Mouse (Mus musculus): Measurements from ENCODE around the gene Dpf3. TPM values are rescaled to one million over a fixed set of nuclear protein-coding genes. Genes with fewer than 3 reads are reported as not detected.

Dpf3 gene
- polyA plus RNA-seq, 1 experiment from 2014 or later, result 14.9 TPM

DNA sequence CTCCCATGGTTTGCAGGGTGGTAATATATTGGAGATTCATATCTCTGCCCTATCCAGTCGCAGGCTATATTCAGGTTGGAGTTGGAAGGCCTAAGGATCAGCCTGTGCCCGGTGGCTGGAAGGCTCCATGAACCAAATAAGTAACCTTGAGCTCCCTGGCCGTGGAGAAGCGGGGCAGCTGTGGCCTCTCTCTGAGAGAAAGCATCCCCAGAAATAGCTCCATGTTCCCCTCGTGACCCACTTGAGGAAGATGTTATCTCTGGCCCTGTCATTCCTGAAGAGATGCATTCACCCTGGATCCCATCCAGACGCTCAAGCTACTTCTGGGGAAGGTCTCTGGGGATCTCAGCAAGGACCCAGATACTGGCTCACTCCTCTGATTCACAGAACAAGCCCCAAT lies 134.9 kb downstream of the Dpf3 start:
- no peaks in the 10 kb centered on the region for H3K27me3 ChIP-seq
- no peaks in the 10 kb centered on the region; the same call in 1 of the 2 replicates for H3K4me1 ChIP-seq
- WGBS, result 66% methylated on average over 6 of the region's 6 CpGs
- H3K4me2 ChIP-seq, result no peak overlapping the region
- no peak overlapping the region for H3K4me3 ChIP-seq (replicated peaks)
- H3K27ac ChIP-seq, result no peak overlapping the region
- H3K36me3 ChIP-seq, result no peaks in the 10 kb centered on the region
- no peak for ATAC-seq (replicated peaks; ENCODE audit: low FRiP score)
- H3K9ac ChIP-seq, result no peak overlapping the region
- H3K9me3 ChIP-seq (replicated peaks), result no peaks in the 10 kb centered on the region

DNA sequence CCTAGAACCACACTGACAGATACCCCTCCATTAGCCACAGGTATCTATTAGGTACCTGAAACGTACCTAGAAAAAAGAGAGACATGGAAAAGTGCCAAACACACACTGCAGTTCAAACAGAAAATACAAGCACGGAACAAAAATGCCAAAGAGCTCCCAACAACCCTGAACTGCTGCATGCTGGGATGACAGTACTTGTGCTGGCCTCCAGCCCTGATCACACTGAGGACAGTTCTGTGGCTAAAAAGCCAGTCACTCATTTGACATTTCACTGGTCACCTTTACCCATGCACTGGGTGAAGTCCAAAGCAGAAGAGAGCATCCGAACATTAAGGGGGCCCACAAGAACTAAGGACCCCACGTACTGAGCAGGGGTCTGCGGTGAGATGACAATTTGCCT lies 137.8 kb downstream of the Dpf3 start:
- Histone ChIP-seq H3K9me3 (replicated peaks) (no peaks in the 10 kb centered on the region), H3K4me2 (no peak overlapping the region)
- 90% methylated on average over 5 of the region's 5 CpGs for WGBS

GRCm38 (mm10) chr12:83348246-83348645 lies 139.3 kb downstream of the Dpf3 start:
- no peaks in the 10 kb centered on the region for H3K9me3 ChIP-seq (replicated peaks)
- no peak for ATAC-seq (replicated peaks; ENCODE audit: low FRiP score)
- WGBS, result 67% methylated on average over 3 of the region's 3 CpGs
- H3K4me3 ChIP-seq (replicated peaks), result no peak overlapping the region
- no peak overlapping the region for H3K9ac ChIP-seq
- H3K4me2 ChIP-seq, result no peak overlapping the region
- no peaks in the 10 kb centered on the region for H3K36me3 ChIP-seq
- no peak overlapping the region for H3K27ac ChIP-seq
- H3K4me1 ChIP-seq, result no peaks in the 10 kb centered on the region; the same call in 1 of the 2 replicates
- no peaks in the 10 kb centered on the region for H3K27me3 ChIP-seq

More for the DNA sequence above, 137.8 kb downstream of the Dpf3 start:
- Histone ChIP-seq H3K4me3 (replicated peaks) (no peak overlapping the region), H3K27ac (no peak overlapping the region), H3K27me3 (no peaks in the 10 kb centered on the region), H3K4me1 (no peaks in the 10 kb centered on the region; the same call in 1 of the 2 replicates), H3K36me3 (no peaks in the 10 kb centered on the region), H3K9ac (no peak overlapping the region)
- ATAC-seq (replicated peaks; ENCODE audit: low FRiP score), result no peak

GRCm38 (mm10) chr12:83342875-83343185 lies 144.7 kb downstream of the Dpf3 start:
- no peak overlapping the region for H3K4me2 ChIP-seq
- H3K27ac ChIP-seq, result peak overlapping the region; percentile 27; the same call in 1 of the 2 replicates
- no peaks in the 10 kb centered on the region for H3K27me3 ChIP-seq
- no peak for ATAC-seq (replicated peaks; ENCODE audit: low FRiP score)
- no peak overlapping the region for H3K4me3 ChIP-seq (replicated peaks)
- H3K4me1 ChIP-seq, result peaks cover 16% of the 10 kb centered on the region
- H3K36me3 ChIP-seq, result no peaks in the 10 kb centered on the region
- H3K9ac ChIP-seq, result no peak overlapping the region
- no peaks in the 10 kb centered on the region for H3K9me3 ChIP-seq (replicated peaks)
- WGBS, result 62% methylated on average over 4 of the region's 4 CpGs

GRCm38 (mm10) chr12:83342035-83342874 lies 145.3 kb downstream of the Dpf3 start:
- 0 out of 2 replicates have a peak, but pooled peaks have one; percentile 29 for ATAC-seq (replicated peaks; ENCODE audit: low FRiP score)
- 43% methylated on average over 15 of the region's 15 CpGs for WGBS

GRCm38 (mm10) chr12:83340960-83341359 lies 146.6 kb downstream of the Dpf3 start:
- Histone ChIP-seq H3K27me3 (no peaks in the 10 kb centered on the region), H3K36me3 (no peaks in the 10 kb centered on the region), H3K4me2 (no peak overlapping the region), H3K4me1 (peaks cover 29% of the 10 kb centered on the region), H3K9ac (no peak overlapping the region), H3K4me3 (replicated peaks) (no peak overlapping the region), H3K27ac (no peak overlapping the region), H3K9me3 (replicated peaks) (no peaks in the 10 kb centered on the region)
- ATAC-seq (replicated peaks; ENCODE audit: low FRiP score), result no peak
- WGBS, result 94% methylated on average over 4 of the region's 4 CpGs

More at GRCm38 (mm10) chr12:83342035-83342874, 145.3 kb downstream of the Dpf3 start:
- Histone ChIP-seq H3K27ac (peak overlapping the region; percentile 54; the same call in 1 of the 2 replicates), H3K4me3 (replicated peaks) (no peak overlapping the region), H3K4me2 (no peak overlapping the region), H3K9me3 (replicated peaks) (no peaks in the 10 kb centered on the region), H3K9ac (no peak overlapping the region), H3K36me3 (no peaks in the 10 kb centered on the region), H3K4me1 (peaks cover 22% of the 10 kb centered on the region), H3K27me3 (no peaks in the 10 kb centered on the region)

- 86% methylated on average over 1 of the region's 1 CpGs for WGBS
- no peak for ATAC-seq (replicated peaks; ENCODE audit: low FRiP score)
- no peaks in the 10 kb centered on the region for H3K27me3 ChIP-seq
Observed at GRCm38 (mm10) chr12:83338345-83338744, 149.2 kb downstream of the Dpf3 start.

DNA sequence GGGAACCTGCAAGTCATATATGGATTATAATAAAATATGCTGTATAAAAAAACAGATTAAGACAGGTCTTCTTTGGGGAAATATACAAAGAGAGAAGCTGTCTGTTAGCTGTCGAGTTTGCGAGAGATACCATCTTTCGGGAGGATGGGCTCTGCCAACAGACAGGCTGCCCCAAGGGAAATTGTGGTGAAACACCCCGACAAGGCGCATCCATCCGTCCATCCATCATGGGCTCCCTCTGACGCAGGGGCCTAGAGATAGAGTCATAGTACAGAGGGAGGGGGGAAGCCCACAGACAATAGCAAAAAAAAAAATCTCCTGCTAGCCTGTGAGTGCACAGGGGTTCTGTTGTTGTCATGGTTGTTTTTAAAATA lies 149.8 kb downstream of the Dpf3 start:
- Histone ChIP-seq H3K36me3 (no peaks in the 10 kb centered on the region), H3K27ac (peak overlapping the region; percentile 27; the same call in 1 of the 2 replicates), H3K4me2 (peak overlapping the region; percentile 15; the same call in 1 of the 2 replicates), H3K4me1 (peaks cover 26% of the 10 kb centered on the region), H3K9ac (no peak overlapping the region), H3K9me3 (replicated peaks) (no peaks in the 10 kb centered on the region), H3K27me3 (no peaks in the 10 kb centered on the region), H3K4me3 (replicated peaks) (no peak overlapping the region)
- 34% methylated on average over 7 of the region's 7 CpGs for WGBS
- ATAC-seq (replicated peaks; ENCODE audit: low FRiP score), result no peak

More at GRCm38 (mm10) chr12:83338345-83338744, 149.2 kb downstream of the Dpf3 start:
- Histone ChIP-seq H3K9ac (no peak overlapping the region), H3K27ac (no peak overlapping the region), H3K36me3 (no peaks in the 10 kb centered on the region), H3K4me2 (no peak overlapping the region), H3K4me3 (replicated peaks) (no peak overlapping the region), H3K4me1 (peaks cover 29% of the 10 kb centered on the region), H3K9me3 (replicated peaks) (no peaks in the 10 kb centered on the region)

DNA sequence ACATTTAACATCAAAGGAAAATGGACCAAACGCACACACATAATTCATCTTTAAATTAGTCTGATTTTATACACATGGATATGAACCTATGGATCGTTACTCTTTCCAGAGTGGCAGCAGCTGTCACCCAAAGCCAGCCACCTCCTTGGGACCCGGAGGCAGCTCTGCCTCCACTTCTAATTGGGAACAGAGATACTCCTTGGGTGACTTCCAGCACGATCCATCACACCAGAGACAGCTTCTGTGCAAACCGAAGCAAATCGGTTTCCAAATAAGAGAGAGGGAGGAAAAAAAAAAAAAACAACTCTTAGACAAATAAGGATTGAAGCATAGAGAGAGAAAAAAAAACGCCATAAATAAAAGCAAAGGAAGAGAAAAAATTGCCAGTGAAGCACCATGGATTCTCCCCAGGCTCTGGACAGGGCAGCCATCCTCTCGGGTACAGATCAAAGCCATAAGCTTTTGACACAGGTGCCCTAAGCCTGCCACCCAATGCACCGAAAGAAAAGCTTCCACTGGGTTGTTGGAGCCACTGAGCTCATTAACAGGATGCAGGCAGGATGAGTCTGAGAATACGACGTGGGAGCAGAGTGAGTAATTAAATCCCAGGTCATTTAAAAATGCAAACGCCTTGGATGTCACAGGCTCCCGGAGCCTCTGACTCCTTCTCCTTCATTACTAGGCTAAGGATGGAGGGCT lies 150.3 kb downstream of the Dpf3 start:
- Histone ChIP-seq H3K4me3 (replicated peaks) (no peak overlapping the region), H3K4me1 (peaks cover 21% of the 10 kb centered on the region), H3K27ac (peak overlapping the region; percentile 27; the same call in 1 of the 2 replicates), H3K27me3 (no peaks in the 10 kb centered on the region), H3K9ac (no peak overlapping the region), H3K36me3 (no peaks in the 10 kb centered on the region), H3K4me2 (peak overlapping the region; percentile 15; the same call in 1 of the 2 replicates), H3K9me3 (replicated peaks) (no peaks in the 10 kb centered on the region)
- WGBS, result 12% methylated on average over 13 of the region's 13 CpGs
- ATAC-seq (replicated peaks; ENCODE audit: low FRiP score), result no peak

GRCm38 (mm10) chr12:83330056-83330455 lies 157.5 kb downstream of the Dpf3 start:
- H3K27ac ChIP-seq, result no peak overlapping the region
- no peak for ATAC-seq (replicated peaks; ENCODE audit: low FRiP score)
- no peak overlapping the region for H3K9ac ChIP-seq
- no peak overlapping the region for H3K4me2 ChIP-seq
- H3K27me3 ChIP-seq, result no peaks in the 10 kb centered on the region
- no peaks in the 10 kb centered on the region for H3K9me3 ChIP-seq (replicated peaks)
- H3K36me3 ChIP-seq, result no peaks in the 10 kb centered on the region
- 48% methylated on average over 7 of the region's 7 CpGs for WGBS
- H3K4me1 ChIP-seq, result peaks cover 15% of the 10 kb centered on the region
- H3K4me3 ChIP-seq (replicated peaks), result no peak overlapping the region

GRCm38 (mm10) chr12:83328899-83329298 lies 158.6 kb downstream of the Dpf3 start:
- no peak for ATAC-seq (replicated peaks; ENCODE audit: low FRiP score)
- whole genome bisulfite sequencing, result 79% methylated on average over 13 of the region's 13 CpGs

GRCm38 (mm10) chr12:83328491-83328890 lies 159.0 kb downstream of the Dpf3 start:
- ATAC-seq (replicated peaks; ENCODE audit: low FRiP score), result no peak
- no peaks in the 10 kb centered on the region for H3K36me3 ChIP-seq
- H3K27me3 ChIP-seq, result no peaks in the 10 kb centered on the region
- WGBS, result 55% methylated on average over 4 of the region's 4 CpGs
- H3K4me3 ChIP-seq (replicated peaks), result no peak overlapping the region
- H3K4me2 ChIP-seq, result no peak overlapping the region
- H3K9me3 ChIP-seq (replicated peaks), result no peaks in the 10 kb centered on the region
- no peak overlapping the region for H3K9ac ChIP-seq
- H3K4me1 ChIP-seq, result peaks cover 19% of the 10 kb centered on the region
- no peak overlapping the region for H3K27ac ChIP-seq

More at GRCm38 (mm10) chr12:83328899-83329298, 158.6 kb downstream of the Dpf3 start:
- Histone ChIP-seq H3K4me3 (replicated peaks) (no peak overlapping the region), H3K36me3 (no peaks in the 10 kb centered on the region), H3K9ac (no peak overlapping the region), H3K27ac (no peak overlapping the region), H3K27me3 (no peaks in the 10 kb centered on the region), H3K9me3 (replicated peaks) (no peaks in the 10 kb centered on the region), H3K4me1 (peaks cover 19% of the 10 kb centered on the region), H3K4me2 (no peak overlapping the region)

Data from kidney, embryonic 15.5 days (tissue).